Mouse (Mus musculus) midbrain, embryonic 15.5 days (tissue): Measurements from ENCODE around the gene Cacna2d1. TPM values are rescaled to one million over a fixed set of nuclear protein-coding genes. Genes with fewer than 3 reads are reported as not detected.

Source experiments
- ATAC-seq: fragments of 200-750 bp; cut with Nextera tagmentation; replicated peaks from 2 replicates; pipeline ENCODE4 v1.8.0; 2017; ENCODE audit warnings: moderate TSS enrichment
- H3K27ac ChIP-seq: fragments of 300-500 bp; sonication (generic); 2 replicates; pipeline ENCODE4 v1.5.1; 2015; ENCODE audit warnings: mild to moderate bottlenecking, inconsistent platforms
- H3K27me3 ChIP-seq: fragments of 300-500 bp; sonication (generic); replicated peaks from 2 replicates; pipeline ENCODE4 v1.6.1; 2015; ENCODE audit warnings: inconsistent platforms
- H3K36me3 ChIP-seq: fragments of 300-500 bp; sonication (generic); replicated peaks from 2 replicates; pipeline ENCODE4 v1.6.1; 2015; ENCODE audit warnings: inconsistent platforms
- H3K4me1 ChIP-seq: fragments of 300-500 bp; sonication (generic); 2 replicates; pipeline ENCODE4 v1.6.1; 2015; ENCODE audit warnings: inconsistent platforms
- H3K4me2 ChIP-seq: fragments of 300-500 bp; sonication (generic); 2 replicates; pipeline ENCODE4 v1.6.1; 2015; ENCODE audit warnings: inconsistent platforms, mild to moderate bottlenecking, moderate library complexity
- H3K4me3 ChIP-seq: fragments of 300-500 bp; sonication (generic); 2 replicates; pipeline ENCODE4 v1.5.1; 2015; ENCODE audit warnings: mild to moderate bottlenecking, inconsistent platforms
- H3K9ac ChIP-seq: fragments of 300-500 bp; sonication (generic); 2 replicates; pipeline ENCODE4 v1.6.1; 2015; ENCODE audit warnings: mild to moderate bottlenecking, inconsistent platforms
- H3K9me3 ChIP-seq: fragments of 300-500 bp; sonication (generic); 2 replicates; pipeline ENCODE4 v1.6.1; 2016; ENCODE audit warnings: inconsistent platforms
- WGBS: fragments of 180-500 bp; shearing (Covaris S2); methylation state at CpG from one replicate; pipeline ENCODE4 v1.1.7; 2015; ENCODE audit warnings: mixed read lengths; 5-methylcytosine and 5-hydroxymethylcytosine counted together
- polyA plus RNA-seq: library from polyadenylated mRNA; unstranded; fragments of >200 nt; fragmentation: Nextera tagmentation; extraction: Ambion mirVana; gene quantifications from 2 replicates; pipeline ENCODE4 v1.2.1, GENCODE M21; 2015

The Cacna2d1 gene
- polyA plus RNA-seq, 1 experiment from 2014 or later = 40.5 TPM

GRCm38 (mm10) chr5:16326610-16327009 is 392.1 kb downstream of the Cacna2d1 start:
- 95% methylated on average over 3 of the region's 3 CpGs for WGBS
- H3K9ac ChIP-seq = no peak overlapping the region
- H3K9me3 ChIP-seq = no peaks in the 10 kb centered on the region
- no peak overlapping the region for H3K4me3 ChIP-seq
- no peak overlapping the region for H3K4me2 ChIP-seq
- no peaks in the 10 kb centered on the region for H3K36me3 ChIP-seq
- no peaks in the 10 kb centered on the region for H3K27me3 ChIP-seq
- no peak overlapping the region for H3K27ac ChIP-seq
- ATAC-seq = no peak
- H3K4me1 ChIP-seq = no peaks in the 10 kb centered on the region

GRCm38 (mm10) chr5:16345393-16345792 is 410.9 kb downstream of the Cacna2d1 start:
- H3K4me3 ChIP-seq = no peak overlapping the region
- no peak for ATAC-seq
- no peaks in the 10 kb centered on the region for H3K9me3 ChIP-seq
- H3K27me3 ChIP-seq = no peaks in the 10 kb centered on the region
- H3K27ac ChIP-seq = no peak overlapping the region
- no peaks in the 10 kb centered on the region for H3K36me3 ChIP-seq
- H3K4me2 ChIP-seq = no peak overlapping the region
- H3K4me1 ChIP-seq = no peaks in the 10 kb centered on the region
- H3K9ac ChIP-seq = no peak overlapping the region

- no peak overlapping the region for H3K9ac ChIP-seq
- no peak for ATAC-seq
- no peaks in the 10 kb centered on the region for H3K36me3 ChIP-seq
- no peak overlapping the region for H3K4me3 ChIP-seq
- no peaks in the 10 kb centered on the region for H3K9me3 ChIP-seq
- no peaks in the 10 kb centered on the region for H3K4me1 ChIP-seq
- H3K4me2 ChIP-seq = no peak overlapping the region
- WGBS = 90% methylated on average over 3 of the region's 3 CpGs
- no peak overlapping the region for H3K27ac ChIP-seq
- no peaks in the 10 kb centered on the region for H3K27me3 ChIP-seq
Measured at GRCm38 (mm10) chr5:16355816-16356215, 421.3 kb downstream of the Cacna2d1 start.

- ATAC-seq = no peak
- no peak overlapping the region for H3K4me2 ChIP-seq
- H3K9ac ChIP-seq = no peak overlapping the region
- no peaks in the 10 kb centered on the region for H3K4me1 ChIP-seq
- WGBS = 85% methylated on average over 4 of the region's 4 CpGs
- no peaks in the 10 kb centered on the region for H3K9me3 ChIP-seq
- no peaks in the 10 kb centered on the region for H3K36me3 ChIP-seq
- no peak overlapping the region for H3K4me3 ChIP-seq
- H3K27me3 ChIP-seq = no peaks in the 10 kb centered on the region
- no peak overlapping the region for H3K27ac ChIP-seq
Measured at GRCm38 (mm10) chr5:16357709-16358108, 423.2 kb downstream of the Cacna2d1 start.

DNA sequence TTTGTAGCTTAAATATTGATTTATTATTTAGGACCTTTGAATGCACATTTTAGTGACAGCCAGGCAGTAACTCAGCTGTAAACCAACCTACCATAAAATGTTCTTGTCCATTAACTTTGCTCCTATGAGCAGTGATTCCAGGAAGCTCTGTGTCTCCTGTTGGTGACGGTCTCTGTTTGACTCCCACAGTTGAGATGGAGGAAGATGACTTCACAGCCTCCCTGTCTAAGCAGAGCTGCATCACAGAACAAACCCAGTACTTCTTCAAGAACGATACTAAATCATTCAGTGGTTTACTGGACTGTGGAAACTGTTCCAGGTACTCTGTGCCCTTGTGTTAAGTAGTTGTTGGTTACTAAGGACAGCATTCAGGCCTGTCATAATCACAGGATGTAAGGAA is 427.6 kb downstream of the Cacna2d1 start:
- no peak overlapping the region for H3K27ac ChIP-seq
- WGBS = 74% methylated on average over 2 of the region's 2 CpGs
- ATAC-seq = no peak

GRCm38 (mm10) chr5:16363171-16363570 is 428.7 kb downstream of the Cacna2d1 start:
- no peak overlapping the region for H3K9ac ChIP-seq
- no peaks in the 10 kb centered on the region for H3K27me3 ChIP-seq
- no peaks in the 10 kb centered on the region for H3K4me1 ChIP-seq
- WGBS = 81% methylated on average over 2 of the region's 2 CpGs
- H3K27ac ChIP-seq = no peak overlapping the region
- no peak for ATAC-seq
- H3K4me3 ChIP-seq = no peak overlapping the region
- no peak overlapping the region for H3K4me2 ChIP-seq
- H3K9me3 ChIP-seq = no peaks in the 10 kb centered on the region
- H3K36me3 ChIP-seq = no peaks in the 10 kb centered on the region

More for the DNA sequence above, 427.6 kb downstream of the Cacna2d1 start:
- Histone ChIP-seq H3K4me1 (no peaks in the 10 kb centered on the region), H3K9me3 (no peaks in the 10 kb centered on the region), H3K36me3 (no peaks in the 10 kb centered on the region), H3K4me2 (no peak overlapping the region), H3K4me3 (no peak overlapping the region), H3K27me3 (no peaks in the 10 kb centered on the region), H3K9ac (no peak overlapping the region)

- H3K4me3 ChIP-seq = no peak overlapping the region
- H3K4me2 ChIP-seq = no peak overlapping the region
- H3K9me3 ChIP-seq = no peaks in the 10 kb centered on the region
- WGBS = 85% methylated on average over 8 of the region's 8 CpGs
- ATAC-seq = no peak
- H3K4me1 ChIP-seq = no peaks in the 10 kb centered on the region
- no peak overlapping the region for H3K27ac ChIP-seq
- H3K27me3 ChIP-seq = no peaks in the 10 kb centered on the region
- no peak overlapping the region for H3K9ac ChIP-seq
- H3K36me3 ChIP-seq = no peaks in the 10 kb centered on the region
Measured at GRCm38 (mm10) chr5:16370706-16371105, 436.2 kb downstream of the Cacna2d1 start.

- 82% methylated on average over 4 of the region's 4 CpGs for WGBS
- no peak for ATAC-seq
- no peaks in the 10 kb centered on the region for H3K9me3 ChIP-seq
Measured at GRCm38 (mm10) chr5:16373966-16374365, 439.5 kb downstream of the Cacna2d1 start.

DNA sequence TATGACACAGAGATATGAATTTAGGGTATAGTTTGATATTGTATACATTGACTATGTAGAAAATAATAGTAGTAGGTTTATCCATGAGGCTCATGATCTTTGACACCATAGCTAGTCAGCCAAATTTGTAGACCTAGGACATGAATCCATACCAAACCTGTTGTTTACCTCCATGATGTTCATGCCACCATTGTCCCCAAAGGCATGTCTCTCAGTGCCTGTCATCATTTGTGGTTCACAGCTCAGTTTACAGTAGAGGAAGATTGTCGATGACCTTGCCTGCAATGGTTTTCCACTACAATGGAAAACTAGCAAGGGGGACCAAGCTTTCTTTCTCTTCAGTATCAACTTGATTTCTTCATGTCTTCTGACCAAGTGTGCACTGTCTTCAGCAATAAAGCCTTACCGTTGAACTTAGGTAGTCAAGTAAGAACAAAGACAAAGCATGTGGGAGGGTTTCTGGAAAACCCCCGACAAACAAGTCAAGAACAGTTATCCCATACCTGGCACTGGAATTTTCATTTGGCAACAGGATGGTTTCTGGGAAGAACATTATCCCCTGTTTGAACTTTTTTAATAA is 441.9 kb downstream of the Cacna2d1 start:
- H3K9me3 ChIP-seq = no peaks in the 10 kb centered on the region
- H3K4me2 ChIP-seq = no peak overlapping the region
- no peak overlapping the region for H3K4me3 ChIP-seq
- no peaks in the 10 kb centered on the region for H3K27me3 ChIP-seq
- ATAC-seq = no peak
- WGBS = 90% methylated on average over 3 of the region's 3 CpGs
- no peak overlapping the region for H3K9ac ChIP-seq
- no peaks in the 10 kb centered on the region for H3K36me3 ChIP-seq
- no peaks in the 10 kb centered on the region for H3K4me1 ChIP-seq
- H3K27ac ChIP-seq = no peak overlapping the region

More at GRCm38 (mm10) chr5:16373966-16374365, 439.5 kb downstream of the Cacna2d1 start:
- Histone ChIP-seq H3K27me3 (no peaks in the 10 kb centered on the region), H3K27ac (no peak overlapping the region), H3K36me3 (no peaks in the 10 kb centered on the region), H3K9ac (no peak overlapping the region), H3K4me2 (no peak overlapping the region), H3K4me1 (no peaks in the 10 kb centered on the region), H3K4me3 (no peak overlapping the region)

- WGBS = 84% methylated on average over 8 of the region's 8 CpGs
- Histone ChIP-seq H3K9me3 (no peaks in the 10 kb centered on the region), H3K4me2 (no peak overlapping the region), H3K27me3 (no peaks in the 10 kb centered on the region), H3K9ac (no peak overlapping the region), H3K4me3 (no peak overlapping the region), H3K4me1 (no peaks in the 10 kb centered on the region), H3K27ac (no peak overlapping the region), H3K36me3 (no peaks in the 10 kb centered on the region)
- ATAC-seq = no peak
Measured at GRCm38 (mm10) chr5:16410011-16410410, 475.5 kb downstream of the Cacna2d1 start.

- Histone ChIP-seq H3K27me3 (no peaks in the 10 kb centered on the region), H3K36me3 (no peaks in the 10 kb centered on the region), H3K4me1 (no peaks in the 10 kb centered on the region), H3K9ac (no peak overlapping the region), H3K4me3 (no peak overlapping the region), H3K27ac (no peak overlapping the region), H3K9me3 (no peaks in the 10 kb centered on the region), H3K4me2 (no peak overlapping the region)
- no peak for ATAC-seq
Measured at GRCm38 (mm10) chr5:16414693-16415092, 480.2 kb downstream of the Cacna2d1 start.

DNA sequence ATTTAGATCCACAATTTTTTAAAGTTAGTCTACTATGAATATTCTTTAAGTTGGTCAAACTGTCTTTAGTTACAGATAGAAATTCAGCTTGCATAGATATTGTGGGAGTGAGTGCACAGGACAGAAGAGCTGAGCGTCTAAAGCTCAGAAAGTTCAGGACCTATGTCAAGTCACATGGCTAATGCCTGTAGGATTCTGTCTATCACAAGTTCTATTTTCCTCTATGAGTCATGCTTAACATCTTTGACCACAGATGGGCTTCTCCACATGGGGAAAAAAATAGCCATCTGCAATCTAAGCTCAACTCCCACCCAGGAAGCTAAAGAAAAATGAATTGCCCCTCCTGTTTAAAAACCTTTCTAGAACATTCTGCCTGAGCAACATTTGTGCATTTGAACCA is 483.5 kb downstream of the Cacna2d1 start:
- whole genome bisulfite sequencing = 74% methylated on average over 1 of the region's 1 CpGs
- H3K27ac ChIP-seq = no peak overlapping the region

DNA sequence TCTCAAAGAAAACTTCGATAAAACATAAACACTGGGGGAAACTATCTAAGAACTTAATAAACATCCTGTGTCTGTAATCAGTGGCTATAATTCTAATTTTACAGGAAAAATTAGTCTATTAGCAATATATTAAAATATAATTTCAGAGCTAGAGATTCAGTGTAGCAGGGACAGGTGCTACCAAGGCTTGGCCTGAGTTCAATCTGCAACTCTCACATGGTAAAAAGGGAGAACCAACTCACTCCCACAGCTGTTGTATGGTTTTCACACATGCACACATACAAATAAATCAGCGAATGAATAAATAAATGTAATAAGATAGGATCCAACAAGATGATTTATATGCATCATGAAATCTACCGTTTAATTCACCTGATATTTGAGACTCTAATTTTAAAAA is 484.0 kb downstream of the Cacna2d1 start:
- ATAC-seq = no peak

More for the DNA sequence above, 483.5 kb downstream of the Cacna2d1 start:
- ATAC-seq = no peak
- Histone ChIP-seq H3K36me3 (no peaks in the 10 kb centered on the region), H3K4me2 (no peak overlapping the region), H3K4me1 (no peaks in the 10 kb centered on the region), H3K4me3 (no peak overlapping the region), H3K9ac (no peak overlapping the region), H3K9me3 (no peaks in the 10 kb centered on the region), H3K27me3 (no peaks in the 10 kb centered on the region)

More for the DNA sequence above, 484.0 kb downstream of the Cacna2d1 start:
- Histone ChIP-seq H3K27me3 (no peaks in the 10 kb centered on the region), H3K9ac (no peak overlapping the region), H3K36me3 (no peaks in the 10 kb centered on the region), H3K4me2 (no peak overlapping the region), H3K9me3 (no peaks in the 10 kb centered on the region), H3K27ac (no peak overlapping the region), H3K4me3 (no peak overlapping the region), H3K4me1 (no peaks in the 10 kb centered on the region)
- WGBS = 84% methylated on average over 3 of the region's 3 CpGs
